Mouse (Mus musculus): ENCODE results near the gene Adcy2.

Adcy2 gene

GRCm38 (mm10) chr13:69006915-69007314, 7.6 kb upstream of the Adcy2 start:
- no peaks in the 10 kb centered on the region for H3K4me1 ChIP-seq (replicated peaks; ENCODE audit: low read depth, low read length)
- TF ChIP-seq POU5F1 (IDR thresholded peaks at IDR 0.05; ENCODE audit: borderline replicate concordance, low read length), result no peak
- no peak for TF ChIP-seq NANOG (IDR thresholded peaks at IDR 0.05; ENCODE audit: borderline replicate concordance, low read length)
- no peak for TF ChIP-seq CTCF (conservative IDR thresholded peaks at IDR 0.05; ENCODE audit: low read length)
- H3K36me3 ChIP-seq (ENCODE audit: insufficient read depth, low read length), result no peaks in the 10 kb centered on the region
- no peaks in the 10 kb centered on the region for H3K27me3 ChIP-seq (ENCODE audit: insufficient read depth, low read length)
- H3K4me3 ChIP-seq (replicated peaks; ENCODE audit: low read length), result no peak overlapping the region
- no peaks in the 10 kb centered on the region for H3K9me3 ChIP-seq (ENCODE audit: low read length)

DNA sequence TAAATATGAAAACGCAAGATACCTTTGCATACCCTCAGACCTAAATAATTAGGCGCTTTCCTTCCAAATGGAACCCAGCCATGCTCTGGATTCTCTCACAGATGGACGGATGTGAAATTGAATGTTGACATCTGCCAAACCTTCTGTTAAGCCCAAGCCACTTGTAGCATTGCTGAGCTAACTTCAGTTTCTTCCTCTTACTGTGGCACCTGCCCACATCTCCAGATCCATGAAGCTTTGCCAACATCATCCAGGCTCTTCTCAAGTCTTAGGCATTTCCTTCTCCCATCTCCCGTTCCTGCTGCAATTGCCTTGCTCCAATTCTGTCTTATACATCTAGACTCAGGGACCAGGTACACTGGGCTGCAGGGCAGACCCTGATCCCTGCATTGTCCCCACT, 6.8 kb upstream of the Adcy2 start:
- no peak overlapping the region for H3K4me3 ChIP-seq (replicated peaks; ENCODE audit: low read length)
- no peaks in the 10 kb centered on the region for H3K36me3 ChIP-seq (ENCODE audit: insufficient read depth, low read length)
- TF ChIP-seq NANOG (IDR thresholded peaks at IDR 0.05; ENCODE audit: borderline replicate concordance, low read length), result no peak
- no peak for TF ChIP-seq CTCF (conservative IDR thresholded peaks at IDR 0.05; ENCODE audit: low read length)
- TF ChIP-seq POU5F1 (IDR thresholded peaks at IDR 0.05; ENCODE audit: borderline replicate concordance, low read length), result no peak
- H3K27me3 ChIP-seq (ENCODE audit: insufficient read depth, low read length), result peaks cover 4% of the 10 kb centered on the region
- H3K9me3 ChIP-seq (ENCODE audit: low read length), result no peaks in the 10 kb centered on the region
- no peaks in the 10 kb centered on the region for H3K4me1 ChIP-seq (replicated peaks; ENCODE audit: low read depth, low read length)

DNA sequence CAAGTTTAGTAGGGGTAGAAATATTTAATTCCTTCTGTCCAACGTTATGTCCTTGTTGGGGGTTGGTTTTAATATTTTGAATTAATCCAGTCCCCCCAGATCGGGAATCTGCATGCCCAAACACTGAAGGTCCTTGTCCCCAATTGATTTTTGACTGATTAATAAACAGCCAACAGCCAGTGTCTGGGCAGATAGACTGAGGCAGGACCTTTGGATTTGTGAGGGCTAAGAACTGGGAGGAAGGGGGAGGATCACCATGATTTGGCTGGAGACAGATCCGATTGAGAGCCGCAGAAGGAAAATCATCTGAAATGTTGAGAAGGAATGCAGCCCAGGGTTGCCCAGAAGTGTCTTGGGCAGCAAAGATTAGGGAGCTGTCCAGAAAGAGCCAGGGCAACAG, 5.1 kb upstream of the Adcy2 start:
- peaks cover 20% of the 10 kb centered on the region for H3K27me3 ChIP-seq (ENCODE audit: insufficient read depth, low read length)
- TF ChIP-seq POU5F1 (IDR thresholded peaks at IDR 0.05; ENCODE audit: borderline replicate concordance, low read length) (no peak), NANOG (IDR thresholded peaks at IDR 0.05; ENCODE audit: borderline replicate concordance, low read length) (no peak), CTCF (conservative IDR thresholded peaks at IDR 0.05; ENCODE audit: low read length) (no peak)
- no peaks in the 10 kb centered on the region for H3K36me3 ChIP-seq (ENCODE audit: insufficient read depth, low read length)
- H3K9me3 ChIP-seq (ENCODE audit: low read length), result no peaks in the 10 kb centered on the region
- no peak overlapping the region for H3K4me3 ChIP-seq (replicated peaks; ENCODE audit: low read length)
- H3K4me1 ChIP-seq (replicated peaks; ENCODE audit: low read depth, low read length), result peaks cover 6% of the 10 kb centered on the region; the same call in 1 of the 2 replicates

DNA sequence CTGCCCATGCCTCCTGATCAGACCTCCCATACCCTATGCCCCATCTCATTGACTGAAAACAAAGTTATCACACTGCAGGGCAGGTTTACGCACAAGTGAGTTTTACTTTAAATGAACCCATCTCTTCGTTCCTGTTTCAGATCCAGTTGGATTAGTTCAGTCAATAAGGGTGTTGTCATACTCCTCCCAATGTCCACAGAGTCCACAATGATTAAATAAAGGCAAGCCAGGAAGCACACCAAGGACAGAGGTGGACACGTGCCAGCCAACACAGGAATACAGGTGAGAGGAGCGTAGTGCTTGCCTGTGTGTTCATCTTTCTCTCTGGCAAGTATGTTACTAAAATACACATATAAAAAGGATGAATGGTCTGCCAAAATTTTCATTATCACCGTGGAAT, 3.3 kb upstream of the Adcy2 start:
- peaks cover 34% of the 10 kb centered on the region for H3K27me3 ChIP-seq (ENCODE audit: insufficient read depth, low read length)
- TF ChIP-seq POU5F1 (IDR thresholded peaks at IDR 0.05; ENCODE audit: borderline replicate concordance, low read length), result no peak
- TF ChIP-seq CTCF (conservative IDR thresholded peaks at IDR 0.05; ENCODE audit: low read length), result no peak
- no peak for TF ChIP-seq NANOG (IDR thresholded peaks at IDR 0.05; ENCODE audit: borderline replicate concordance, low read length)
- no peak overlapping the region for H3K4me3 ChIP-seq (replicated peaks; ENCODE audit: low read length)
- H3K9me3 ChIP-seq (ENCODE audit: low read length), result no peaks in the 10 kb centered on the region
- no peaks in the 10 kb centered on the region for H3K36me3 ChIP-seq (ENCODE audit: insufficient read depth, low read length)
- H3K4me1 ChIP-seq (replicated peaks; ENCODE audit: low read depth, low read length), result peaks cover 17% of the 10 kb centered on the region

DNA sequence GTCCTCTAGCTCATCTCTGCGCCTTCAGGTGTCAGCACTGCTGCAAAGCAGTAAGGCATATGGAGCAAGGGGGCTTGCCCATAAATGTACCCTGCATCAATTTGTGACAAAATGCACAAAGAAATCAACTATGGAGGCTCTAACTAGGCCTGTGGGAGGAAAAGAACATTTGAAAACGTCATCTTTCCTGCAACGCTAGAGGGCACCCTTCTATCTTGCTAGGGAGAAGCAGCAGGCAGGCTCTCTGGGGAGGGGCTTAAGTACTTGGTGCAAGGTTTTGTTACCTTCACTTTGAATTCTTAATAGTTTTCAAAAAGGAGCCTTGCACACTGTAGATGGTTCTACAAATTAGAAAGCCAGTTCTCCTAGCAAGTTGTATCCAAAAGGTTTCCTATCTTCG, 2.8 kb upstream of the Adcy2 start:
- H3K36me3 ChIP-seq (ENCODE audit: insufficient read depth, low read length), result no peaks in the 10 kb centered on the region
- H3K9me3 ChIP-seq (ENCODE audit: low read length), result no peaks in the 10 kb centered on the region
- no peak overlapping the region for H3K4me3 ChIP-seq (replicated peaks; ENCODE audit: low read length)
- peaks cover 38% of the 10 kb centered on the region for H3K27me3 ChIP-seq (ENCODE audit: insufficient read depth, low read length)
- TF ChIP-seq NANOG (IDR thresholded peaks at IDR 0.05; ENCODE audit: borderline replicate concordance, low read length), result no peak
- no peak for TF ChIP-seq POU5F1 (IDR thresholded peaks at IDR 0.05; ENCODE audit: borderline replicate concordance, low read length)
- peak; percentile 57 for TF ChIP-seq CTCF (conservative IDR thresholded peaks at IDR 0.05; ENCODE audit: low read length)
- H3K4me1 ChIP-seq (replicated peaks; ENCODE audit: low read depth, low read length), result peaks cover 21% of the 10 kb centered on the region

GRCm38 (mm10) chr13:68999826-69000225, 485 bp upstream of the Adcy2 start:
- no peak for TF ChIP-seq POU5F1 (IDR thresholded peaks at IDR 0.05; ENCODE audit: borderline replicate concordance, low read length)
- TF ChIP-seq NANOG (IDR thresholded peaks at IDR 0.05; ENCODE audit: borderline replicate concordance, low read length), result no peak
- no peak for TF ChIP-seq CTCF (conservative IDR thresholded peaks at IDR 0.05; ENCODE audit: low read length)
- H3K4me1 ChIP-seq (replicated peaks; ENCODE audit: low read depth, low read length), result peaks cover 21% of the 10 kb centered on the region
- H3K9me3 ChIP-seq (ENCODE audit: low read length), result no peaks in the 10 kb centered on the region

DNA sequence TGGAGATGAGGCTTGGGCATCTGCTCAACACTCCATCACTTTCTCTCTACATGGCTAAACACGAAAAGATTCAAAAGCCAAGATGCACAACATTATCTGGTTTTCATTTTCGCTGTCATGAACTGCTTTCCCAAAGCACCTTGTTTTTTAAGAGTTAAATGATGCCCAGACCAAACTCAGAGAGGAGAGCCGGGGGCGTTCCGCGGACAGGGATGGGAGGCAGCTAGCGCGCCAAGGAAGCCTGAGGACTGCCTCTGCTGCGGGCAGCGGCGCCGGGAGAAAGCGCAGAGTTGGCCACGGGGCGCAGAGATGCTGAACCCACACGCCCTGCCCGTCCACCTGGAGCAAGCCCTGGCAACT, 803 bp downstream of the Adcy2 start:
- TF ChIP-seq POU5F1 (IDR thresholded peaks at IDR 0.05; ENCODE audit: borderline replicate concordance, low read length) (no peak), CTCF (conservative IDR thresholded peaks at IDR 0.05; ENCODE audit: low read length) (no peak), NANOG (IDR thresholded peaks at IDR 0.05; ENCODE audit: borderline replicate concordance, low read length) (no peak)
- Histone ChIP-seq H3K4me1 (replicated peaks; ENCODE audit: low read depth, low read length) (peaks cover 21% of the 10 kb centered on the region), H3K27me3 (ENCODE audit: insufficient read depth, low read length) (peaks cover 44% of the 10 kb centered on the region)

More at GRCm38 (mm10) chr13:68999826-69000225, 485 bp upstream of the Adcy2 start:
- Histone ChIP-seq H3K4me3 (replicated peaks; ENCODE audit: low read length) (peak overlapping the region; percentile 82), H3K27me3 (ENCODE audit: insufficient read depth, low read length) (peaks cover 44% of the 10 kb centered on the region), H3K36me3 (ENCODE audit: insufficient read depth, low read length) (no peaks in the 10 kb centered on the region)

GRCm38 (mm10) chr13:68997821-68998551, 1.4 kb downstream of the Adcy2 start:
- TF ChIP-seq POU5F1 (IDR thresholded peaks at IDR 0.05; ENCODE audit: borderline replicate concordance, low read length) (no peak), CTCF (conservative IDR thresholded peaks at IDR 0.05; ENCODE audit: low read length) (no peak), NANOG (IDR thresholded peaks at IDR 0.05; ENCODE audit: borderline replicate concordance, low read length) (no peak)
- H3K27me3 ChIP-seq (ENCODE audit: insufficient read depth, low read length), result peaks cover 44% of the 10 kb centered on the region
- H3K9me3 ChIP-seq (ENCODE audit: low read length), result no peaks in the 10 kb centered on the region
- H3K36me3 ChIP-seq (ENCODE audit: insufficient read depth, low read length), result no peaks in the 10 kb centered on the region
- H3K4me1 ChIP-seq (replicated peaks; ENCODE audit: low read depth, low read length), result peaks cover 21% of the 10 kb centered on the region
- H3K4me3 ChIP-seq (replicated peaks; ENCODE audit: low read length), result peak overlapping the region; percentile 82

More for the DNA sequence above, 803 bp downstream of the Adcy2 start:
- Histone ChIP-seq H3K9me3 (ENCODE audit: low read length) (no peaks in the 10 kb centered on the region), H3K36me3 (ENCODE audit: insufficient read depth, low read length) (no peaks in the 10 kb centered on the region), H3K4me3 (replicated peaks; ENCODE audit: low read length) (peak overlapping the region; percentile 82)

GRCm38 (mm10) chr13:68997386-68997785, 2.0 kb downstream of the Adcy2 start:
- peaks cover 44% of the 10 kb centered on the region for H3K27me3 ChIP-seq (ENCODE audit: insufficient read depth, low read length)
- no peak overlapping the region for H3K4me3 ChIP-seq (replicated peaks; ENCODE audit: low read length)
- TF ChIP-seq POU5F1 (IDR thresholded peaks at IDR 0.05; ENCODE audit: borderline replicate concordance, low read length) (no peak), NANOG (IDR thresholded peaks at IDR 0.05; ENCODE audit: borderline replicate concordance, low read length) (no peak), CTCF (conservative IDR thresholded peaks at IDR 0.05; ENCODE audit: low read length) (no peak)

More at GRCm38 (mm10) chr13:68997386-68997785, 2.0 kb downstream of the Adcy2 start:
- Histone ChIP-seq H3K36me3 (ENCODE audit: insufficient read depth, low read length) (no peaks in the 10 kb centered on the region), H3K4me1 (replicated peaks; ENCODE audit: low read depth, low read length) (peaks cover 21% of the 10 kb centered on the region), H3K9me3 (ENCODE audit: low read length) (no peaks in the 10 kb centered on the region)
